Mouse (Mus musculus): ENCODE data around the gene Ciz1.

DNA sequence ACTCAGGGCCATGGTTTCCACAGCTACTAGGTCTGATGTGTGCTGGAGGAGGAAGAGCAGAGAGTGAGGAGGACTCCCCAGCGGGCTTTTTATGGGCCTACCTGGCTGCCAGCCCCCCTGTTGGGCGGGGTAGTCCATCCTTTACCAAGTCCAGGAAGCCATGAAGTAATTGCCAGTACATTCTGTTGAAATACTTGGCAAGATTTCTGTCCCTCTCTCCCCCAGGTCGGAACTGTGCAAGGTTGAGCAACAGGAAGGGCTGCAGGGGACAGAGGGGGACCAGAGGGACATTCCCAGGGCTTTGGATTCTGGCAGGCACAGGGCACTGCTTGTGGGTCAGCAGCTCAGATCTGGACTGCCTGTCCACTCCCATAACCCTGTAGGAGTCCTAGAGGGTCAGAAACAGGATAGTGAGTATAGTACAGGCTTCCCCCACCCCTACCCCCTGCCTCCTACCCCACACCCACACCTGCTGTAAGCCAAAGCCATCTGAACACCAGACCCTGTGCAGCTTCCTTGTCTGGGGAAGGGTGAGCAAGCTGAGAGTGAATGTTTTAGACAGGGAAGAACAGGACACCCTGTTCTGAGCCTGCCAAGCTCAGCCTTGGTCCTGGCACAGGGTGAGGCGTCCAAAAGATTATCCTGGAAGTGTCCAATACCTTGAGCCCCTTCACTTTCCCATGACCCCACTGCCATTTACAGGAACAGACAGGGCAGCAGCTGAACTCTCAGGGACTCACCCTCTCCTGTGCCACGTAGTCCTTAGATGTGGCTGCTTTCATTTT is 35.8 kb downstream of the Ciz1 start, which contains the start of gene Lcn2:
- TF ChIP-seq CTCF (IDR thresholded peaks at IDR 0.05; ENCODE audit: borderline replicate concordance, insufficient read depth, low read length), result no peak
- no peak for TF ChIP-seq POLR2A (IDR thresholded peaks at IDR 0.05; ENCODE audit: low read depth, low read length)

All from embryonic fibroblast, embryonic 13.5 days (primary cell).